Mouse (Mus musculus) liver, postnatal 0 days (tissue): Measurements from ENCODE around the gene Cdc26.

Experiments used
- CTCF ChIP-seq: sonication (generic); IDR thresholded peaks from 2 replicates; pipeline ENCODE4 v1.5.1; 2016; ENCODE audit warnings: antibody characterized with exemption, low read depth
- EP300 ChIP-seq: IDR thresholded peaks from 2 replicates; pipeline ENCODE4 v1.6.1; 2016; ENCODE audit warnings: antibody characterized with exemption, low read depth, mild to moderate bottlenecking

DNA sequence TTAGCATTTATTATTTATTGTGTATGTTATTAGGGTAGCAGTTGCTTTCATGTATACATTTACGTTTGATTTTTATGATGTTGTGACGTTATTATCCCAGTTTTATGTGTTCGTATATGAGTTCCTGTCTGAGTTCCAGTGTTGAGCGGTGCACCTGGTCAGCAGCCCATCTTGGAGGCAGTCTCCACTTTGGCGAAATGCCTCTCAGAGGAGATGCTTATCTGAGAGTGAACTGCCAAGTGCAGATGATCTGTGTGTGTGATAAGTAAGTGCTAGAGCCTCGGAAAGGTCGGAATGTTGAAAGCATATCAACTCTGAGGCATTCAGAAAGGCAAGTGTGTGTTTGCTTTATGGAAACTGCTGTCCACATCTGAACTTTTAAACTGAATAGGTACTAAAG lies 34.8 kb downstream of the Cdc26 start:
- TF ChIP-seq EP300 (no peak), CTCF (no peak)
